Mouse (Mus musculus) CD4-positive helper T cell, adult 2 months (primary cell): Measurements from ENCODE around the gene Gm5150.
"Not testable (repeated sequence)": the region's sequence is repeated elsewhere in the genome, so short reads cannot be mapped to it uniquely, and the experiment has no call there.

ENCODE experiments used
- DNase-seq: peaks from one replicate; pipeline ENCODE4 v3.0.0-alpha.2; 2012; ENCODE audit warnings: low read depth, missing footprints, low spot score

The Gm5150 gene

DNA sequence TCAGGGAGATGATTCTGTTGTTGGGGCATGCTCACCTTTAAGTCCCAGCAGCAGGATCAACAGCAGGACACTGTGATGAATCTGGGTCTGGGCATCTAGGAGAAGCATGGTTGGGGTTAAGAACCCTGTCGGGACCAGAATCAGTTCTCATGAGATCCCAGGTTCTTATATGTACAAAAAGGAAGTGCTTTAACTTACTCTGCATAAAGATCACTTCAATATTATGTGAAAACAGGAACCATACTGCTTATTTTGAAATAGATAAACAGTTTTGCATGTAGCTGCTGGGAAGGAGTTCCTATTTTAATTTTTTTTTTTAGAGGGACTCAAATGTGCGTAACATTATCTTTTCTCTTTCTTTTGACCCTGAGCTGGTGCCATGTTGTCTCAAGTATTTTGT lies at the start of gene Gm5150:
Gene Gm5150 (minus strand): TSS at position 223 of the 400 bp plus-strand sequence.
- DNase-seq = no peak

DNA sequence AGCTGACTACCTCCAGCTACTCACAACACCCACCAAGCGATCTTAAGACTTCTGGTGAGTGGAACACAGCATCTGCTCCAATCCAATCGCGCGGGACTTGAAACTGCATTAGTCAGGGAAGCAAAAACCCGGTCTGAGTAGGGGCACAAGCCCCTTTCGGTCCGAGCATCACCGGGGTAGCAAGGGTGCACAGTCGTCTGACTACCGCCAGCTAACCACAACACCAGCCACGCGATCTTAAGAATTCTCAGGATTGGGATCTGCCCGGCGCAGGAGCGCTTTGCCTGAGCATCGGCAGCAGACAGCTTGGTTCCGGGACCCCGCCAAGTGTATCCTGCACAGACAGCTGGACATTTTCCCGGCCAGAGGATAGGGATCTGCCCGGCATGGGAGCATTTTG lies 45.5 kb upstream of the Gm5150 start:
- not testable (repeated sequence) for DNase-seq

GRCm38 (mm10) chr3:16047288-16047687 lies 41.1 kb upstream of the Gm5150 start:
- no peak for DNase-seq

GRCm38 (mm10) chr3:16043315-16043714 lies 37.1 kb upstream of the Gm5150 start:
- DNase-seq = no peak

GRCm38 (mm10) chr3:16024988-16025387 lies 18.8 kb upstream of the Gm5150 start:
- not testable (repeated sequence) for DNase-seq

- DNase-seq = no peak
Observed at GRCm38 (mm10) chr3:16022214-16022613, 16.0 kb upstream of the Gm5150 start.

DNA sequence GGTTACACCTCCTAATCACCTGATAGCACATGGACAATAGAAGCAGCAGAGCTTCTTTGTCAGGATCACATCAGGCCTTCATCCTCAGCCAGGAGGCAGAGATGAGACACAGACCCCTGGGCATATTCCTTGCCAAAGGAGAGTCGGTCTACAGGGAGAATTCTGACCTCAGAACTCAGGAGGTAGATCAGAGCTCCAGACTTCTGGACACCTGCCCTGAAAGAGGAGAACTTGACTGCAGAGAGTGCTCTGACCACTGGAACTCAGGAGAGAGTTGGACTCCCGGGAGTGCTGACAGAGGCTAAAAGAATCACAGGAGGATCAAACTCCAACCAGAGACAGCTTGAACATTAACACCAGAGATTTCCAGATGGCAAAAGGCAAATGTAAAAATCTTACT lies 8.2 kb upstream of the Gm5150 start:
- DNase-seq = not testable (repeated sequence)

DNA sequence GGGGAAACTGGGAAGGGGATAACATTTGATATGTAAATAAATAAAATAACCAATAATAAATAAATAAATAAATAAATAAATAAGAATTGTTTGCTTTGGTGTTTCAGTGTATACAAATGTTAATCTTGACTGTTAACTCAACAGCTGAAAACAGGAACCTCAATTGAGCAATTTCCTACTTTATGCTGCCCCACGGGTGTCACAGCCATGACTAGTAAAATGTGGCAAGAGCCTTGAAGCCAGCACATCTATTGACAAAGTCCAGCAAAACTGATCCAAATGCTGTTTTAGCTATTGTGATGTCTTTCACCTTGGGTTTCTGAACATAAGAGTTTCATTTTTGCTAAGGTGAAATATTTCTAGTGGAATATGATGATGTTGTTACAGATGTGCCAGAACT lies 1.6 kb upstream of the Gm5150 start:
- DNase-seq = no peak

DNA sequence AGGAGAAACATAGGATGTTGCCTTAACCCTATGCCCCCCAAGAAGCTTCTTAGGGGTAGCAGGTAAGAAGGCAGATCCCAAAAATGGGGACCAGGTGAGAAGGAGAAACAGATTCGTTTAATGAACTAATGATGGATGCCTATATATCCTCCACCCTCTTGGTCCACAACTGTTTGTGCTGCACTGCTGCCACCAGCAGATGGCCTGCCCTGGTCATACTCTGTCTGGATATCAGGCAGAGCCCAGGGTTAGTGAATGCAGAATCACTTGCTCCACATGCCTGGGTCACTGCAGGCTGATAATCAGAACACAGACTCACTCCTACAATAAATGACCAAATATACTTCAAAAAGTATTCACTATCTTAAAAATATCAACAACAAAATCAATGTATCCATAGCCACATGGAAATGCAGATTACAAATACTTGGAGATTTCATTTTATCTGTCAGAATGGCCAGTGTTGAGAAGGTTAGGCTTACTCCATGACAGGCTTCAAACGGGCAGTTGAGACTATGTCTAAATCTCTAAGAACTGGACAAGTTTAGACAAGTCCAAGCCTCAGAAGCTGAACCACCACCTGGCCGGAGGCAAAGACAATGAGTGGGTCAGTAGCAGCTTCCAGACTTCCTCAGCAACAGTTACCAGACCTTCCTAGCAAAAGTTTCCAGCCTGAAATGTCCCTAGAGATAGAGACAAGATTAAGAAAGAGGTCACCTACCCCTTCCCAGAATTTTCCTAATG lies 2.2 kb downstream of the Gm5150 start:
- no peak for DNase-seq

DNA sequence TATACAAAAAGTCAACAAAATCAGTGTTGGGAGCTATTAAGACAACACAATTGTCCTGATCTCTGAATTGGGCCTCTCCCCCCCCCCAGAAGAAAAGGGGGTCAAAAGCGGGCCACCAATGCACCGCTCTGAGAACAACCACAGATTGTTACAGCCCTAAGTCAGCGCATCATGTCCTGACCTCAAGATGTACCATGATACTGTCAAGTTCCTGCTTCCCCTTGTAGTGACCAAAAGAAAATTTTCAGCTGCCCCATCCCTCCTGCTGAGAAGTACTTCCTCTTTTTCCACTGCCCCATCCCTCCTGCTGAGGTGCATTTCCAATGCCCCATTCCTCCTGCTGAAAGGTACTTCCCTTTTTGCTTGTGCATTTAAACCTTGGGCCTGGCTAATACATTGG lies 6.8 kb downstream of the Gm5150 start:
- not testable (repeated sequence) for DNase-seq

GRCm38 (mm10) chr3:15982216-15982615 lies 24.0 kb downstream of the Gm5150 start:
- no peak for DNase-seq

DNA sequence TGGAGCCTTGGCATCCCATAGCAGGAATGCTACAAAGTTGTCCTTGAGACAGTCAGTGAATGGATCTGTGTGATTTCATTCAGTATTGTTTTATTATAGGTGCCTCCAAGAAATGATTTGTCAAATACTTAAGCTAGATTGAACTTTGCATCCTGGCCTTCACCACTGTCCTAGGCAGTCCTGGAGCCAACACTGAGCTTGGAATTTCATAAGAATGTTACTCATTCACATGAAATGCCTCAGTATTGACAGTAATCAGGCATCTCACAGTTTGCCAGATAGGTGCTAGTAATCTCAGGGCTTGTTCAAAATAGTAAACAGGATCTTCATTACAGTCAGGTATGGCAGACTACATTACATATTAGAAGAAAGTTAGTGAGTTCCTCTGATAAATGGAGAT lies 49.3 kb downstream of the Gm5150 start:
- DNase-seq = no peak
